Mouse (Mus musculus) testis, adult 2 months (tissue): ENCODE measurements around the gene Nudt17.

Experiments used
- CTCF ChIP-seq: fragments of 200-500 bp; IDR thresholded peaks from 2 replicates; pipeline ENCODE4 v1.5.1; 2012; ENCODE audit warnings: low read depth, mild to moderate bottlenecking, inconsistent platforms, low read length, moderate library complexity; ENCODE audit not compliant: control insufficient read depth, insufficient read depth, insufficient replicate concordance
- POLR2A ChIP-seq: fragments of 200-500 bp; IDR thresholded peaks from 2 replicates; pipeline ENCODE4 v1.6.1; 2012; ENCODE audit warnings: low read depth, mild to moderate bottlenecking, inconsistent platforms, low read length, moderate library complexity; ENCODE audit not compliant: control insufficient read depth

- TF ChIP-seq POLR2A (0 out of 2 replicates have a peak, but pooled peaks have one; percentile 8), CTCF (peak; percentile 93)
These were observed at the start of gene Nudt17 for GRCm38 (mm10) chr3:96707903-96708683.
